Mouse (Mus musculus): ENCODE data around the gene Olfr558. TPM values are rescaled to one million over a fixed set of nuclear protein-coding genes. Genes with fewer than 3 reads are reported as not detected.
A peak's percentile ranks its signal among the peaks of the same experiment; 100 is the strongest.

Olfr558 gene
- total RNA-seq (2014; fragmentation: Nextera tagmentation) (not detected in 2 replicates), total RNA-seq (2017) (not detected in 2 replicates)

- ATAC-seq (replicated peaks; ENCODE audit: poor library complexity, severe bottlenecking) = no peak
Measured at GRCm38 (mm10) chr7:102701915-102702314, at the start of gene Olfr558. TSS of gene Olfr558 (plus strand) at chr7:102702215.

- ATAC-seq (replicated peaks; ENCODE audit: poor library complexity, severe bottlenecking) = no peak
Measured at GRCm38 (mm10) chr7:102658523-102658922, 43.5 kb upstream of the Olfr558 start, which contains the start of gene Olfr555. TSS of gene Olfr555 (plus strand) at chr7:102658823.

GRCm38 (mm10) chr7:102664599-102664998 lies 37.4 kb upstream of the Olfr558 start, which contains the start of gene Olfr556:
TSS of gene Olfr556 (plus strand) at chr7:102664899.
- no peak for ATAC-seq (replicated peaks; ENCODE audit: poor library complexity, severe bottlenecking)

DNA sequence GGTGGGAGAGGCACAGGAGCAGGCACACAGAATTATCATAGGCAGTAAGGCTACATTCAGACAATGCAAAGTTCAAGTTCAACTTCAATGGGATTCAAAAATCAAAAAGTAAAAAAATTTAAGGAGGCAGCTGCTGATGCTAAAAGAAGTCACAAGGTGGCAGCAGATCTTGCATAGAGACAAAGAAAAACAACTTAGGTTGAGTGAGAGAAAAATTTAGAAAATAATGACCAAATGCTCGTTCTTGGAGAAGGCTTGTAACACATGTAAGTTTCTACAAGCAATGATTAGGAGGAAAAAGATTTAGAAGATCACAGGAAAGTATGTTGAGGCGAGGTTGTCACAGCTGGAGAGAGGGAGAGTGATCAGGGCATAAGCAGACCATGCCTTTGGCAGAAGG lies 36.6 kb upstream of the Olfr558 start:
- no peak for ATAC-seq (replicated peaks; ENCODE audit: poor library complexity, severe bottlenecking)

GRCm38 (mm10) chr7:102676225-102676624 lies 25.8 kb upstream of the Olfr558 start:
- ATAC-seq (replicated peaks; ENCODE audit: poor library complexity, severe bottlenecking) = peak; percentile 88

DNA sequence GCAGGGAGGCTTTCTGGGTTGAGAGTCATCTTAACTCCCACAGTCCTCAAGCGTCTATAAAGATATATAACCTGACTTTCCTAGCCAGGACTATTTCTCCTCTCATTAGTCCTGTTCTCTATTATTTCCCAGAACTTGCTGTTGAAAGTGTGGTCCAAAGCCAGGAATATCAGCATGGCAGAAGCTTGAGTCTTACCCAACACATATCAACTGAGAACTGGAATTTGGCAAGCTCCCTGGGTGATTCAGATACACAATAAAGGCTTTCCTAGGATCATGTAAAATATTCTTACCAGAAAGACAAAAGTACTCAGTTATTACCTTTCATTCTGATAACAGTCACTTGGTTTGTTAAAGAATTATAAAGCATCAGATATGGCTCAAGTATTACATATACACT lies 20.1 kb upstream of the Olfr558 start:
- no peak for ATAC-seq (replicated peaks; ENCODE audit: poor library complexity, severe bottlenecking)

DNA sequence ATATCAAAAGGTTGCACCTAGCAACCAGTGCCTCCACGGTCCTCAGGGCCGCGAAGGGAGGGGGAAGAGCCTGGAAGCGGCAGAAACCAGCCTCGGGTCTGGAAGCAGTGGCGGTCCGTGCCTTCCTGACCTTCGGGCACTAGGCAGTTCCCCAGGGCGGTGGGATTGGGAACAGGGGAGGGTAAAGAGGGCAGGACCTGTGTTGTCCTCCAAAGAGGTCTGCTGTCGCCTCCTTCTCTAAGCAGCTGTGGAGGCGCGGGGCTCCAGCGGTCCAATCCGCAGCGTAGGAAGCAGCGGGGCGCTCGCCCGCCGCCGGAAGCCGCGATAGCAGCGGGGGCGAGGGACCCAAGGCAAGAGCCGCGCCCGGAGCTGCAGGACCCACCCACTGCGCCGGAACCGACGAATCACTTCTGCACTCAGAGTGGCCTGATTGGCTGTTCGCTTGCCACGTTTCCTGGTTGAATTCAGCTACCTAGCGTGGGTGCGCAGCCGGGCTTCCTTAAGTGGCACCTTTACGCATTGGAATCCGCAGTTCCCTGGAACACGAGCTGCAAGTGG lies 15.0 kb upstream of the Olfr558 start, which contains the start of gene Trim68:
TSS of gene Trim68 (minus strand) at position 384 of the 558 bp plus-strand sequence.
- ATAC-seq (replicated peaks; ENCODE audit: poor library complexity, severe bottlenecking) = peak; percentile 99

- peak; percentile 97 for ATAC-seq (replicated peaks; ENCODE audit: poor library complexity, severe bottlenecking)
Measured at GRCm38 (mm10) chr7:102695358-102696125, 6.5 kb upstream of the Olfr558 start, which contains the start of gene Olfr557. TSS of gene Olfr557 (plus strand) at chr7:102695910.

DNA sequence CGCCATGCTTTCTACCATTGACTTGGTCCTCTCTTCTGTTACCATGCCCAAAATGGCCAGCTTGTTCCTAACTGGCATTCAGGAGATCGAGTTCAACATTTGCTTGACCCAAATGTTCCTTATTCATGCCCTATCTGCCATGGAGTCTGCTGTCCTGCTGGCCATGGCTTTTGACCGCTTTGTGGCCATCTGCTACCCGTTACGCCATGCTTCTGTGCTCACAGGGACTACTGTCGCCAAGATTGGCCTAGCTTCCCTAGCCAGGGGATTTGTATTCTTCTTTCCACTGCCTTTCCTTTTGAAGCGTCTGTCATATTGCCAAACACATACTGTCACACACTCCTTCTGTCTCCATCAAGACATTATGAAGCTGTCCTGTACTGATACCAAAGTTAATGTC lies 3.6 kb upstream of the Olfr558 start:
- no peak for ATAC-seq (replicated peaks; ENCODE audit: poor library complexity, severe bottlenecking)

GRCm38 (mm10) chr7:102718970-102719369 lies 17.0 kb downstream of the Olfr558 start, which contains the start of gene Olfr33:
TSS of gene Olfr33 (minus strand) at chr7:102719070.
- no peak for ATAC-seq (replicated peaks; ENCODE audit: poor library complexity, severe bottlenecking)

DNA sequence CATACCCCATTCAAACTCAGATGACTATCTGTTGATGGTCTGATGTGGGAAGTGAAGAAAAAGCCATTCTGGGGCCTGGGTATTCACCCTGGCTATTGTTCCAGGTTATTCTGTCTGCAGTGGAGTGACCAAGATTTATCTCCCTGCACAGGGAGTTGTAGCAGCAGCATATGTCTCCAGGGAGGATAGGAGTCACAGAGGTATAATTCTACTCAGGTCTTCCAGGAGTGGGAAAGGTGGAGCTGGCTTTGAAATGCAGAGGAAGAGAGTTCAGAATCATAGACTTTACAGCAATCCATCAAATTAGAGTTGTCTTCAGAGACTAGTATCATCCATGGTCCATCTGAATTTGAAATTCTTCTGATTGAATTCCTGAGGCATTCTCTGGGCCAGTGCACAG lies 25.4 kb downstream of the Olfr558 start, which contains the start of gene Olfr559:
TSS of gene Olfr559 (minus strand) at position 101 of the 400 bp plus-strand sequence.
- no peak for ATAC-seq (replicated peaks; ENCODE audit: poor library complexity, severe bottlenecking)

- no peak for ATAC-seq (replicated peaks; ENCODE audit: poor library complexity, severe bottlenecking)
Measured at GRCm38 (mm10) chr7:102733793-102734192, 31.8 kb downstream of the Olfr558 start.

- ATAC-seq (replicated peaks; ENCODE audit: poor library complexity, severe bottlenecking) = no peak
Measured at GRCm38 (mm10) chr7:102737705-102738104, 35.7 kb downstream of the Olfr558 start.

DNA sequence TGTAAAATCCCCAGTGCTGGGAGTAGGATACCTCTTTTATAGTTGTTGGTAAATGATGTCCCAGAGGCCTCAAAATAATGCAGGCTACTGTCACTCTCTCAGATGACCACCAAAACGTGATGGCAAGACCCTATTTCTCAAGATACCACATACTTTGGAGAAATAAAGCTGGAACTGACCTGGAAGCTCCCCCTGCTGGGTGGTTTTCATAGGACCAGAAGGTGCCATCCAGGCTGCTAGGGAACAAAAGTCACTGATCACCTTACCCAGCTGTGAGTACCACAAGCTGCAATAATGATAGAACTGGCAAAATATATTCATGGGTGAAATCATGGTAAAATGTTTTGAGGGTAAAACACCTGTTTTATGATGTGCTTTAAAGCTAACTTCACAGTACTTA lies 50.1 kb downstream of the Olfr558 start:
- no peak for ATAC-seq (replicated peaks; ENCODE audit: poor library complexity, severe bottlenecking)

DNA sequence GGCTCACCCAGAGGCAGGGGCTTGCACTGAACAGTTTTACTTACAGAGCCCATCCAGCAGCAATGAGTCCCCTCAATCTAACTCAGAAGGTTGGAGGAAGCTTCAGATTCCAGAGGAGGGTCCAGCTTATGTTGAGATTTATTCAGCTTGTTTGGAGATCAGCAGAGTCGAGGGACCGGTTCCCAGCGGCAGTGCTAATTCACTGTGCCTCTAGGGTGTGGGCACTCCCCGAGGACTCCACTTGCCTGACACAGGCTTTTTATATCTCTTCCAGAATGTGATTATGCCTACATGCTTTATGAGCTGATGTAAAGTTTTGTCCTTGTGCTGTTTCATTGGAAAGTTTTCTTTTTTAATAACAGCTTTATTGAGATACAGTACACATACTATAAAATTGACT lies 57.3 kb downstream of the Olfr558 start, which contains the start of the genes Olfr560 and Olfr78:
TSS of gene Olfr560 (minus strand) at position 101 of the 400 bp plus-strand sequence.
TSS of gene Olfr78 (minus strand) at position 206 of the 400 bp plus-strand sequence.
- ATAC-seq (replicated peaks; ENCODE audit: poor library complexity, severe bottlenecking) = no peak

Other genes with a start within 250 kb of the Olfr558 start
- not detected in 2 replicates for gene Olfr543, start 220.5 kb upstream of the Olfr558 start, total RNA-seq (2014; fragmentation: Nextera tagmentation)
- not detected in 2 replicates for gene Olfr543, start 220.5 kb upstream of the Olfr558 start, total RNA-seq (2017)
- gene Olfr544, start 213.9 kb upstream of the Olfr558 start, total RNA-seq (2014; fragmentation: Nextera tagmentation) = not detected in 2 replicates
- gene Olfr544, start 213.9 kb upstream of the Olfr558 start, total RNA-seq (2017) = not detected in 2 replicates
- not detected in 2 replicates for gene Olfr545, start 202.6 kb upstream of the Olfr558 start, total RNA-seq (2014; fragmentation: Nextera tagmentation)
- gene Olfr545, start 202.6 kb upstream of the Olfr558 start, total RNA-seq (2017) = not detected in 2 replicates
- not detected in 2 replicates for gene Olfr547, start 167.5 kb upstream of the Olfr558 start, total RNA-seq (2014; fragmentation: Nextera tagmentation)
- gene Olfr547, start 167.5 kb upstream of the Olfr558 start, total RNA-seq (2017) = not detected in 2 replicates
- not detected in 2 replicates for gene Olfr548-ps1, start 161.3 kb upstream of the Olfr558 start, total RNA-seq (2014; fragmentation: Nextera tagmentation)
- not detected in 2 replicates for gene Olfr548-ps1, start 161.3 kb upstream of the Olfr558 start, total RNA-seq (2017)
- gene Olfr549, start 152.3 kb upstream of the Olfr558 start, total RNA-seq (2014; fragmentation: Nextera tagmentation) = not detected in 2 replicates
- not detected in 2 replicates for gene Olfr549, start 152.3 kb upstream of the Olfr558 start, total RNA-seq (2017)
- 14.9 and 15.9 TPM in 2 replicates for gene Trim21, start 136.7 kb upstream of the Olfr558 start, total RNA-seq (2014; fragmentation: Nextera tagmentation)
- gene Trim21, start 136.7 kb upstream of the Olfr558 start, total RNA-seq (2017) = 31.5 and 33.5 TPM in 2 replicates
- not detected in 2 replicates for gene Olfr550, start 130.8 kb upstream of the Olfr558 start, total RNA-seq (2014; fragmentation: Nextera tagmentation)
- gene Olfr550, start 130.8 kb upstream of the Olfr558 start, total RNA-seq (2017) = not detected in 2 replicates
- gene Olfr551, start 110.3 kb upstream of the Olfr558 start, total RNA-seq (2014; fragmentation: Nextera tagmentation) = not detected in 2 replicates
- not detected in 2 replicates for gene Olfr551, start 110.3 kb upstream of the Olfr558 start, total RNA-seq (2017)
- gene Olfr552, start 104.4 kb upstream of the Olfr558 start, total RNA-seq (2014; fragmentation: Nextera tagmentation) = not detected in 2 replicates
- 0.09 TPM in 1 of 2 replicates, not detected in the other for gene Olfr552, start 104.4 kb upstream of the Olfr558 start, total RNA-seq (2017)
- not detected in 2 replicates for gene Olfr553, start 84.0 kb upstream of the Olfr558 start, total RNA-seq (2014; fragmentation: Nextera tagmentation)
- not detected in 2 replicates for gene Olfr553, start 84.0 kb upstream of the Olfr558 start, total RNA-seq (2017)
- not detected in 2 replicates for gene Olfr554, start 63.8 kb upstream of the Olfr558 start, total RNA-seq (2014; fragmentation: Nextera tagmentation)
- not detected in 2 replicates for gene Olfr554, start 63.8 kb upstream of the Olfr558 start, total RNA-seq (2017)
- not detected in 2 replicates for gene Olfr555, start 43.4 kb upstream of the Olfr558 start, total RNA-seq (2014; fragmentation: Nextera tagmentation)
- gene Olfr555, start 43.4 kb upstream of the Olfr558 start, total RNA-seq (2017) = not detected in 2 replicates
- not detected in 2 replicates for gene Olfr556, start 37.3 kb upstream of the Olfr558 start, total RNA-seq (2014; fragmentation: Nextera tagmentation)
- gene Olfr556, start 37.3 kb upstream of the Olfr558 start, total RNA-seq (2017) = not detected in 2 replicates
- 4.8 and 13.0 TPM in 2 replicates for gene Trim68, start 14.9 kb upstream of the Olfr558 start, total RNA-seq (2014; fragmentation: Nextera tagmentation)
- gene Trim68, start 14.9 kb upstream of the Olfr558 start, total RNA-seq (2017) = 5.7 and 6.1 TPM in 2 replicates
- gene Olfr557, start 6.3 kb upstream of the Olfr558 start, total RNA-seq (2014; fragmentation: Nextera tagmentation) = not detected in 2 replicates
- not detected in 2 replicates for gene Olfr557, start 6.3 kb upstream of the Olfr558 start, total RNA-seq (2017)
- not detected in 2 replicates for gene Olfr33, start 16.9 kb downstream of the Olfr558 start, total RNA-seq (2014; fragmentation: Nextera tagmentation)
- gene Olfr33, start 16.9 kb downstream of the Olfr558 start, total RNA-seq (2017) = not detected in 2 replicates
- gene Olfr559, start 25.3 kb downstream of the Olfr558 start, total RNA-seq (2014; fragmentation: Nextera tagmentation) = not detected in 2 replicates
- not detected in 2 replicates for gene Olfr559, start 25.3 kb downstream of the Olfr558 start, total RNA-seq (2017)
- not detected in 2 replicates for gene Olfr560, start 57.2 kb downstream of the Olfr558 start, total RNA-seq (2014; fragmentation: Nextera tagmentation)
- gene Olfr560, start 57.2 kb downstream of the Olfr558 start, total RNA-seq (2017) = not detected in 2 replicates
- not detected in 2 replicates for gene Olfr78, start 57.3 kb downstream of the Olfr558 start, total RNA-seq (2014; fragmentation: Nextera tagmentation)
- gene Olfr78, start 57.3 kb downstream of the Olfr558 start, total RNA-seq (2017) = not detected in 2 replicates
- gene Olfr561, start 69.0 kb downstream of the Olfr558 start, total RNA-seq (2014; fragmentation: Nextera tagmentation) = not detected in 2 replicates
- not detected in 2 replicates for gene Olfr561, start 69.0 kb downstream of the Olfr558 start, total RNA-seq (2017)
- gene Olfr564, start 101.3 kb downstream of the Olfr558 start, total RNA-seq (2014; fragmentation: Nextera tagmentation) = not detected in 2 replicates
- not detected in 2 replicates for gene Olfr564, start 101.3 kb downstream of the Olfr558 start, total RNA-seq (2017)
- not detected in 2 replicates for gene Olfr566, start 156.6 kb downstream of the Olfr558 start, total RNA-seq (2014; fragmentation: Nextera tagmentation)
- not detected in 2 replicates for gene Olfr566, start 156.6 kb downstream of the Olfr558 start, total RNA-seq (2017)
- gene Olfr568, start 174.9 kb downstream of the Olfr558 start, total RNA-seq (2014; fragmentation: Nextera tagmentation) = not detected in 2 replicates
- not detected in 2 replicates for gene Olfr568, start 174.9 kb downstream of the Olfr558 start, total RNA-seq (2017)
- gene Olfr569, start 188.7 kb downstream of the Olfr558 start, total RNA-seq (2014; fragmentation: Nextera tagmentation) = not detected in 2 replicates
- gene Olfr569, start 188.7 kb downstream of the Olfr558 start, total RNA-seq (2017) = not detected in 2 replicates
- not detected in 2 replicates for gene Olfr570, start 192.4 kb downstream of the Olfr558 start, total RNA-seq (2014; fragmentation: Nextera tagmentation)
- not detected in 2 replicates for gene Olfr570, start 192.4 kb downstream of the Olfr558 start, total RNA-seq (2017)
- gene Olfr571, start 215.3 kb downstream of the Olfr558 start, total RNA-seq (2014; fragmentation: Nextera tagmentation) = not detected in 2 replicates
- not detected in 2 replicates for gene Olfr571, start 215.3 kb downstream of the Olfr558 start, total RNA-seq (2017)
- gene Olfr572, start 222.2 kb downstream of the Olfr558 start, total RNA-seq (2014; fragmentation: Nextera tagmentation) = not detected in 2 replicates
- gene Olfr572, start 222.2 kb downstream of the Olfr558 start, total RNA-seq (2017) = not detected in 2 replicates
- not detected in 2 replicates for gene Olfr573-ps1, start 240.4 kb downstream of the Olfr558 start, total RNA-seq (2014; fragmentation: Nextera tagmentation)
- gene Olfr573-ps1, start 240.4 kb downstream of the Olfr558 start, total RNA-seq (2017) = not detected in 2 replicates
- gene Olfr574, start 246.3 kb downstream of the Olfr558 start, total RNA-seq (2014; fragmentation: Nextera tagmentation) = not detected in 2 replicates
- gene Olfr574, start 246.3 kb downstream of the Olfr558 start, total RNA-seq (2017) = not detected in 2 replicates

All from granulocyte monocyte progenitor cell, adult 5-6 weeks (primary cell).